Mouse (Mus musculus) 416B (cell line): Measurements from ENCODE around the gene Rbm17.
A peak's percentile ranks its signal among the peaks of the same experiment; 100 is the strongest.
"Not testable (repeated sequence)": the region's sequence is repeated elsewhere in the genome, so short reads cannot be mapped to it uniquely, and the experiment has no call there.

Experiments used
- DNase-seq: peaks from one replicate; pipeline ENCODE4 v3.0.0; 2011; ENCODE audit warnings: low read depth

Gene Rbm17

DNA sequence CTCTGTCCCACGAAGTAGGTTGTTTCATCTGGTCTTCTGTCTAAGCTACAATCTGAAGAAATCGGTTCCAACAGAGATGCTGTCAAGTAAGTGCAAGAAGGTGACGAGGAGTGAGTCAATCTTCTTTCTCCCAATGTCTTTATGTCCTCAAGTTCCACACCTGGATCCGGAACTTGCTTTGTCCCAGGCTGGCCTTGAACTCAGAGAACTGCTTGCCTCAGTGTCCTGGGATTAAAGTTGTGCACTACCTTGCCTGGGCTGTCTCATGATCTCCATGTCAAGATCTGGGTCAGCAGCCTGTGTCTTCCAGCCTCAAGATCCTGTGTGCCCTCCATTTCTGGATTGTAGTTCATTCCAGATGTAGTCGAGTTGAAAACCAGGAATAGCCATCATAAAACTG is at the start of gene Rbm17:
Gene Rbm17, minus strand, starts transcription at position 101 of the 400 bp plus-strand sequence.
- DNase-seq: no peak

DNA sequence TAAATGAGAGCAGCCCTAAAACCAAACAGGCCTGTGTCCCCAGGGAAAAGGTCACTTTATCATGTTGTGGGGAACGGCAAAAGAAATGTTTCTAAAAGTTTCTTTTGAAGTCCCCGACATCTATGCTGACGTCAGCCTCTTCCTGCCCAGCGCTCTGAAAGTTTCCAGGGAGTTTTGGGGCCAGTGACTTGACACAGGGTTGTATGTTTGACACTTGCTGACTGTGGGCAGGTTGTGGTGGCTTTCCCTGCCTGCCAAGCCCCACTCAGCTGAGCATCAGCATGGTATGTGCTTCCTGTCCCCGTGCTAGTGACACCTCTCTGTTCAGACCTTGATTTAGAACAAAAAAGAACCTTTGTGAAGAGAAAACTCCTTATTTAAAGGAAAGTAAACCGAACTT is 49.4 kb upstream of the Rbm17 start:
- DNase-seq: peak; percentile 72

DNA sequence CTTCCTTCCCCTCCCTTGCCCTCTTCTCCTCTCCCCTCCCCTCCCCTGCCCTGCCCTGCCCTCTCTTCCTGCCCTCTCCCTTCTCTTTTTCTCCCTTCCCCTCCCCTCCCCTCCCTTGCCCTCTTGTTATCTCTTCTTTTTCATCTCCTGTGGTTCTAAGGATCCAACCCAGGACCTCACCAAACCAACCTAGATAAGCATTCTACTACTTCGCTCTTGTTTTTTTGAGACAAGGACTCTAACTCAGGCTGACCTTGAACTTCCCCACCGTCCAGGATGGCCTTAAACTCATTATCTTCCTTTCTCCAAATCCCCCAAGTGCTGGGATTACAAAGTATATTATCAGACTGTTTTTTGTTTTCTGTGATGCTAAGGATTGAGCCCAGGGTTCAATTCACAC is 48.8 kb upstream of the Rbm17 start:
- peak; percentile 57 for DNase-seq

DNA sequence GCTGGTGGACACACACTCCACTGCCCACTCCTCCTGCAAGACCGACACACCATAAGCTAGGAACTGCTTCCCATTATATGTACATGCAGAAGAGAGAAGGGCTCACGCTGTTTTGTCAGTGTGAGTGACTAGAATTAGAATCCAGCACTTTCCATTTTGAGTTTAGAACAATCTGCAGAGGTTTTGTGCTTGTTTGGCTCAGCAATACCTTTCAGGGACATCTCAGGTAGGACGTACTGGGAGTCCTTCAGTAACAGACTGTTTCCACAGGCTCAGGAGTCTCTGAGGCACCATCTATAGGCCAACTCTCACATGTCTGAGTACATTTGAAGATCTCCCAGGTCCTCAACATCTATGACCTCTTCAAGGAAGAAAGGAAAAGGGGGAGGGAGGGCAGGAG is 48.2 kb upstream of the Rbm17 start:
- no peak for DNase-seq

DNA sequence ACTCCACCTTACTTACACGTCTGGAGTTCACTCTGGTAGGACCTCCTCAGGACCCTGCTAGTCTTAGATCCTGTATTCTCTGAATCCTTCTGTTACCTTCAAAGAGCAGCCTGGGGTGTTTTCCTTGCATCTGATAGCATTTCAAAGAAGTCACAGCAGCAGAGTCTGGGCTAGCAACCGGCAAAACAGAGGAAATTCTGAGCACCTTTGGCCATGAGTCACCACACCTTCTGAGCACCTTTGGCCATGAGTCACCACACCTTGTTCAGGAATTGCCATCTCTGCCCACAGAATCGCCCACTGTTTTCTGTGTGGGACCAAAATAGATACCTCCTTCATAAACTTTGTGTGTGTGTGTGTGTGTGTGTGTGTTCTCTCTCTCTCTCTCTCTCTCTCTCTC is 47.5 kb upstream of the Rbm17 start:
- DNase-seq: no peak

DNA sequence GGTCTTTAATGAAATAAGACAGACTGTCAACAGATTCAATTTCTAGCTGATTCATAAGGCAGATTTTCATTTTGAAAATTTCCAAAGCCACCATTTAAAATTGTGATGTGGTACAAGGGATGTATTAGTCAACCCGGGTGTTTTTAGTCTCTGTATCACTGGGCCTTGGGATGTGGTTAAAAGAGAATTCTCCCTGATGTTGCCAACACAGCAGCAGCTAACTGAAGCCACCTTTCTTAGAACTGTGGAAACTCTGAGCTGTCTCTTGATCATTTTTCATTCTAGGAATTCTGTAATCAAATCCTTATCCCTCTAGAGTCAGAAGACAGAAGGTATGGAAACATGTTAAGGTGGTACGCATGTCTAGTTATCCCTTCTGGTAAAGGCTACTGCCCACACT is 41.3 kb upstream of the Rbm17 start:
- no peak for DNase-seq

DNA sequence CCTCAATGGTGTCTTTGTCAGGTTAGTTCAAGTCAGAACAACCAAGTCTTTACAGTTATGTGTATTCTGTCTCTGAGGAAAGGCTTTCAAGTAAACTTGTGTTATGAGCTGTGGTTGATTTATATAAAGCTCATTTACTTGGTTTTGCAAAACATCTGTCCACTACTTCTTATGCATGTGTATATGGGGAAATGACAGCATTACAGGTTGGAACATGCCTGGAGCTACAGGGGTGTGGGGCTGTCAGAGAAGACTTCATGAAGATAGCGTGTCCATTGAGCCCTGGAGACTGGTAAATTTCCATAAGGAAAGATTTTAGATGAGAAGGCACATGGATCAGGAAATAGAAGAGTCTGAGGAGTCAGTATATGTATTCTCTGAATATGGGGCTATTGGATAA is 40.1 kb upstream of the Rbm17 start:
- no peak for DNase-seq

DNA sequence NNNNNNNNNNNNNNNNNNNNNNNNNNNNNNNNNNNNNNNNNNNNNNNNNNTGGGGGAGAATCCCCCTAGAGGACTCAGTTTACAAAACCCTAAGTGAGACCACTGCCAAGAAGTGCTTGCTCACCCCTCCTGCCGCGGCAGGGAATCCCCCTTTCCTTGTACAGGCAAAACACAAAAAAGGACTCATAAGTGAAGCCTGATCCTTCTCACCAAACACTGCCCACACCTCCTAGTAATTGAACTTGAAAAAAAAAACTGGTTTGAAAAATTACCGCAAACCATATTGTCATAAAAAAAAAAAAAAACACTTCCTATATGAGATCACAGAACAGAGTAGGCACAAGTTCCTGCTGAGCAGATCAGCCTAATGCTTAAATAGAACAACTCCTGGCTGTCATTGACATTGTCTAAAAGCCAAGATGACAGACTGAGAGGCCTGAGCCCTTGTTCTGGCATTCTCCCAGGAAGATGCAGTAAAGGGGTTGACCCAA is 38.5 kb upstream of the Rbm17 start, which contains the start of gene Il2ra:
Gene Il2ra, plus strand, starts transcription at position 357 of the 491 bp plus-strand sequence.
- no peak for DNase-seq

DNA sequence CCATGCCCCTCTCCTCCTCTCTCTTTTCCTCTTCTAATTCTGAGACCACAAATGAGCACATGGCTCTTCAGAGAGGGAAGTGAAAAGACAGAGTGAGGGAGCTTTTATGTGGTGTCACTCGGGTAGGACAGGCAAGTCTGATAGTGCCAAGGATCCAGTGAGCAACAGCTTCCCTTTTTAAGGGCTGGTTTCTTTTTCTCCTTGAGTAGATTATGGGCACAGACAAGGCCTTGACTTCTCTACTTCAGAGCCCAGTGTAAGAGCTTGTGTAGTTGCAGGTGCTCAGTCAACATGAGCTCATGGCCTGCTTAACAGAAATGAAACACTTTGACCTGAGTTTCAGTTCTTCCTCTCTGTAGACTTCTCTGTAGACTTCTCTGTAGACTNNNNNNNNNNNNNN is 33.2 kb upstream of the Rbm17 start:
- DNase-seq: peak; percentile 66

DNA sequence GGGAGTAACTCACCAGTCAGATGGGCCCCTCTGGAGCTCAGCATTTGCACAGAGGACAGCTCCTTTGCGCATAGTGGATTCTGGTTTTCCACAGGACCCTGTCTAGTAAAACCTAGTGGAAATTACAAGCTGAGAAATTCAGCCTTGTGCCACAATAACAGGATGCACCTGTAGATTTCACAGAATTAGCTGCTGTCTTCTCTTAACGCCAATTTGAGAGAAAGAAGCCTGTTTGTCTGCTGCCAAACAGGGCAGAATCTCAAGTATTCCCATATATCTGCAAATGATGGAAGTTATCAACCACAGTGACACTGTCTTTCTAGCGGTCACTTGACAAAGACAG is 32.2 kb upstream of the Rbm17 start:
- DNase-seq: no peak

DNA sequence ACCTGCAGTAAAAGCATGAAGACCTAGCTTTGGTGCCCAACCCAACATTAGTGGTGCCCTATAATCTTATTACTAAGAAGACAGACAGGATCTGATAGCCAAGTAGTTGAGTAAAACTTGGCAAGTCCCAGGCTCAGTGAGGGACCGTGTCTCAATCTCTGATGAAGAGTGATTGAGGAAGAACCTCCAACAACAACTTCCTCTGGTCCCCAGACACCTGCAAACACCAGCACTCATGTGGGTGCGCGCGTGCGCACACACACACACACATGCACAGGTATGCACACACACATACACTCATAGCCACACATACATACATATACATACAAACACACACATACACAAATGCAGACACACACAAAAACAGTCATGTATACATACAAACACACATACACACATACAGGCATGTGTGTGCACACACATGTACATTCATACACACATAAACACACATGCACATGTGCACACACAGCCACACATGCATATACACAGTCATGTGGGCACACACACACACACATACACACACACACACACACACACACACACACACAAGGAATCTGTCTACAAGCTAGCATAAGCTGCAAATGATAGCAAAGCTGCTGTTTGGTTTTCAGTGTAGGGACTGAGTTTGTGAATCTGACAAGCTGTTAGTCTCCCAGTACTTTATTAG is 31.7 kb upstream of the Rbm17 start:
- no peak for DNase-seq

DNA sequence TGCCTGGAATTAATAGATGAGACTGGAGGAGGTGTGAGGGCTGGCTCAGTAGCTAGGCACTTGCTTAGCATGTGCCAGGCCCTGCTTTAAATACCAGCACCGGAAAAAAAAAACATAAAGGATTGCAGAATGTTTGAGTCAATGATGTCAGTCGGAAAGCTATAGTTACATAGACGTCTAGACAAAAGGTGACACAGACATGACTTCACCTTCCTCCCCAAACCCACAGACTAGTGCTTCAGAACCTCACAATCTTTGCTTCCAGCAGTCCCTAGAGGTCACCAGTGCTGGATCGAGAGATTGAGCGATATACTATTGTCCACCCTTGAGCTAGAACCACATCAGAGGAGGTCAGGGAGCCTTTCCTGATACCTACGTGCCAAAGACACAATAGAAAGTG is 31.1 kb upstream of the Rbm17 start:
- no peak for DNase-seq

DNA sequence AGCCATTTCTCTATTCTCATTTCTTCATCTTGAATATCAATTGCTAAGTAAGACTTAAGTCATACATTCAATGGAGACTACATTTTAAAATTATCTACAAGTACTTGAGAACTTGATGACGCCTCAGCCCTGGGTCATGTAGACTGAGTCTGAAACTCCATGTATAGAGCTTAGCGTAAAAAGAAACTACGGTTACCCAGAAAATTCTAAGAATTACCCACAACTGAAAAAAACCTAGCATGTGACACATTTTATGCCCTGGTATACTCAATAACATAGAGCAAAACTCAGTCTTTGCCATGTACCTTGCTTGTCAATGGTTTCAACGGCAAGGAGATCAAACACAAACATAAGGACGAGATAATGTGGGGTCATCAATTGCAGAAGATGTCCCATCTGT is 21.9 kb upstream of the Rbm17 start, which contains the start of gene Gm17490:
Gene Gm17490, minus strand, starts transcription at position 375 of the 400 bp plus-strand sequence.
- no peak for DNase-seq

DNA sequence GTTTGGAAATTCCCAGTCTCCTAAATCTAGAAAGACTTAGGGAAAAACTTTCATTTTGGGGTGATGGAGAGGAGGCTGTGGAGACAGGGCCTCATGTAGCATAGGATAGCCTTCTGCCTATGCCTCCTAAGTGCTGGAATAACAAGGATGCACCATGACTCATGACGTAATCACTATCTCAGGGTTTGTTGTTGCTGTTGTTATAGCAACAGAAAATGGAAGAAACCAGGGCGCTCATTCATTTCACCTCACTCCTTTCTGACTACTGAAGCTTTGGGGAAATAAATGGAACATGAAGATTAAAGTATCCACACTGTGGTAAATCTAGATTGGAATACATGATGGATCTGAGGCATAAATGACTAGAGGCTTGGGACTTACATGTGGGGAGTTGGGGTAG is 19.8 kb upstream of the Rbm17 start:
- no peak for DNase-seq

DNA sequence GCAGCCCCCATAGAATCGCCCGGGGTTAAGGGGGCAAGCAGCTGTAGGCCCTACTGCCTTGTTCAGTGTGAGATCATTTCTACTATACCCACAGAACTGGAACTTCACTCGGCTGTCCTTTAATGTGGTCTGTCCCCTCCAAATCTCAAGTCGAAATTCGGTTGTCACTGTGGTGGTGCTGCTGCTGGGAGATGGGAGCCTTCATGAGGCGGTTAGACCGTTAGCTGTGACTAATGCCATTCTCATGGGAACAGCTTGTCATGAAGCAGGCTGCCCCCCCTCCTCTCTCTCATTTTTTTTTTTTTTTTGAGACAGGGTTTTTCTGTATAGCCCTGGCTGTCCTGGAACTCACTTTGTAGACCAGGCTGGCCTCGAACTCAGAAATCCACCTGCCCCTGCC is 19.2 kb upstream of the Rbm17 start:
- no peak for DNase-seq

DNA sequence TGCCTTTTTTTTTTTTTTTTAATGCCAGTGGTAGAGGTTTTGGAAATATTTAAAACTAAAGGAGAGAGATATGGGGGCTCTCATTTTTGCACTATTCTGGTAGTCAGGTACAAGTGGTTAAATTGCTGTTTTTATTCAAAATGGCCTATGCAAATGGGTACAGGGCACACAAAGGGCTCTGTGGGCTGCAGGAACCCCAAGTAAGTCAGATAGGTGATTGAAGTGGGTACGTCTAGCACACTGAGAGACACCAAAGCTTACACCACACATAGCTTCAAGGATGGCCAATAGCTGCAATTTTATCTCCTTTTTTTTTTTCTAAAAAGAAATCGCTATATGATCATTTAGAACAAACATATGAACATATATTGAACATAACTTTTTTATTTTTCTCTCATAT is 15.6 kb upstream of the Rbm17 start:
- DNase-seq: no peak

DNA sequence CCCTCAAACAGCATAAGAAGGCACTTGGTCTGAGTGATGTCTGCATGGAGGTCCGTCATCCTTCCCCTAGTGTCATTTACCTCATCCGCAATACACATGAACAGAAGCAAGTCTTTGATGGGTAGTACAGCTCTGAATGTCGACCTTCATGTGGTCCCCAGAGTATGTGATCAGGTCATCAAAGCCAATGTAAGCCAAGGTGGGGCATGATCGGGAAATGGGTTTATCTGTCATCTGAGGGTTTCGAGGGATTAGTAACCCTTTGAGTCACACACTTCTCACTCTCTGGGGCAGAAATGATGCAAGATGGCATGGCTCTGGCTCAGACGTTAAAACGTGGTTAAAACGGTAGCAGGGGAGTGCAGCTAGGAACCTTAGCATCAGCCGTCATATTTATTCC is 12.9 kb upstream of the Rbm17 start:
- DNase-seq: peak; percentile 53

DNA sequence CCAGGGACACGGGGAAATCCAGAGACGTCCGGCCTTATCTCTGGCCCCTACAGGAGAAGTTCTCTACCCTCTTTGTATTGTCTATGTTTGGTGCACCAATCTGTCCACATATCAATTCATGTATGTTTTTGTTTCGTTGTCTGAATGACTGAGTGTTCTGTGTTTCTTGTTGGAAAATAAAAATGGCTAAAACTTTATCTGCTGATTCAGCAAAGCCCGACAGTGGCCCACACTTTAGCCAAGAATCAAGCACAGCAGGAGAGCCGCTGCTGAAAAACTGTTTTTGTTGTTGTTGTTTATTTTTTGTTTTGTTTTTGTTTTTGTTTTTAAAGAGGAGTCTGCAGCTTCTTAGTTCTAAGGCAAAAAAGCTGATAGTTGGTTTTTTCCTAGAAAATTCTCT is 9.0 kb upstream of the Rbm17 start:
- DNase-seq: not testable (repeated sequence)

DNA sequence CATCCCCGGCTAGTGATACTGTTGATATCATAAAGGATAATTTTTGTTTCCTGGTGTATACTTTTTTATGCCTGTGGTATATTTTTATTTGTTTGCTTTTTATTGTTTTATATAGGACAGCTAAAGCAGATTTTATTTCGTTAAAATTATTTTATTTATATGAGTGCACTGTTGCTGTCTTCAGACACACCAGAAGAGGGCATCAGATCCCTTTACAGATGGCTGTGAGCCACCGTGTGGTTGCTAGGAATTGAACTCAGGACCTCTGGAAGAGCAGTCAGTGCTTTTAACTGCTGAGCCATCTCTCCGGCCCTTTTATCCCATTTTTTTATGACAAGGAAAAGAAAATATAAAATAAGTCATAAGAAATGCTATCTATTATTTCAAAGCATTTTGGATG is 2.8 kb upstream of the Rbm17 start:
- not testable (repeated sequence) for DNase-seq

DNA sequence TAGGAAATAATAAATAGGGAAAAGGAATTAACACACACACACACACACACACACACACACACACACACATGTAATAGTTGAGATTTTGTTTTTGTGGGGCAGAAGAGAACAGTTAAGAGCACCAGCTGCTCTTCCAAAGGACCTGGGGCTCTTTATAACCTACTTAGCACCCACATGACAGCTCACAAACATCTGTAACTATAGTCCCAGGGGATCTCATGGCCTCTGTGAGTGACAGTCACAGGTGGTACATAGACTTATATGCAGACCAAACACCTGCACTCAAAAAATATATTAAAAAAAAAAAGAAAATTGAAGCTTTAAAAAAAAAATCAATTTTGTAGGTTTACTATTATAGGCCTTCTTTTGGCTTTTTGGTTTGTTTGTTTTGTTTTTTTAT is 958 bp upstream of the Rbm17 start:
- DNase-seq: no peak

DNA sequence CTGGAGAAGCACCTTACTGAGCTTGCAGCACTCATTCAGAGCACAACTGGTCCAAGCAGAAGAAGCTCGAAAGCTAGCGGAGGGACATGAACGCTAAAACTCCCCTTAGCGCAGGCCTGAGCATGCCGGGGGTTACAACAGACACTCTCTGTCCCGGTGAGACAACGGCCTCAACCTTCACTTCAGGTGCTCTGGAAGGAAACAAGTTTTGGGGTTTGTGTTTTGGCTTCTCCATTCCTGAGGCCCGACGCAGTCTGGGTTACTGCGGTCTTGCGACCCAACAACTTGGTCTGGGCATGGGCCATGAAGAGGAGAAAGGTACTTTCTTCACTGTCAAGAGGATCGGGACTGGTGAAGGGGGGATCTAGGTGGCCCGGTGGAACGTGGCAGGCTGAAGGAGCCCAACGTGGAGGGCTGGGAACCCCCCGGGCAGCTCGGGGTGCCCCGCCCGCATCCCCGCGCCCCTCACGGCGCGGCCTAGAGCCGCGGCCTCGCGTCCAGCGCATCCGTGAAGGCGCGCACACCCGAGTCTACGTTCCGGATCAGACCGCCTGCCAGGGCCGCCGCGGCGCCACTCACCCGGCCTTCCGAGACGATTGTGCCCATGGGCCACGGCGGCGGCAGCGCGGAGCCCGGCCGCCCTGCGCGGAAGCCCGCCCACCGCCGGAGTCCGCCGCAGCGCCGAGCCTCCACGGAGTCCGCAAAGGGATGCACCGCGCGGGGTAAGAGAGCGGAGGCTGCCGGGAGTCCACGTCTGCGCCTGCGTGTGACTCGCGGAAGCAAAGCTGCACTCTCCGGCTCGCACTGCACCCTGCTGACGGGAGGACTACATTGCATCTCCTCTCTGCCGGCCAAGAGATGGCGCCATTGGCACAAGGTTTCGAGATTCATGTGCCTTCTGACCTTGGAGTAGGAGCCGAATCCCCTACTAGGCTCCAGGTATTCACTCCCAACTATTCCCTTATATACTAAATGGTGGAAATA is 1.2 kb downstream of the Rbm17 start:
- peak; percentile 94 for DNase-seq

DNA sequence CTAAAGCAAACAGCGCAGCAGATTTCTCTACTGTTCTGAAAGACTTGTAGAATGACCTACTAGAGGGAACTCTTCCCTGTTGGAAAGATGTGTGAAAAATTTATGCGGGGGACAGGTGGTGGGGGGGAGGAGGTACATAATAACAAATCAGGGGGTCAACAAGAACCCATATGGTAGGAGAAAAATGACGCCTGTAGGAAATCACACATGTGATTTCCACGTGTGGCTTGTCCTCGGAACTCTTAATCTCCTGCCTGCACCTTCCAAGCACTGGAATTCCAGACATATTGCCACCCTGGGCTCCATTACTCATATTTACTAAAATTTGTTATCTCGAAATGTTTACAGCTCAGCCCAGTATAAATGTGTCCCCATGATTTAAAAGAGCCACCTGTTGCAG is 2.2 kb downstream of the Rbm17 start:
- no peak for DNase-seq

DNA sequence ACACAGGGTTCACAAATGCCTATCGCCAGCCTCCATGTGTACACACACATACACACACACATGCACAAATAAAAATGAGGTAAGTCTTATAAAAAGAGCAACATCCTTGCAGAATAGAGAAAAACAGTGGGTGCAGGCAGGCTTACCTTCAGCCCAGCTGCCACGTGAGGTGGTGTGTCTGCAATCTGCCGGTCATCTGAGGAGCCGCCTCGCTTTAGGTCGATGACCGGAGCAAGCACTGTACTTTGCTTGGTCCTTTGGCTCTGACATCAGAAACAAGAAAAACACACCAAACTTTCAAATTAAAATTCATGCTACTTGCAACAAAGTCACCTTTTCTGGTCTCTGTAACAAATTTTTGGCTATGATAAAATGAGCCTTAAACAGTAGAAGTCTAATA is 6.0 kb downstream of the Rbm17 start:
- DNase-seq: no peak
